Mouse (Mus musculus): ENCODE measurements around the gene Gm28042. TPM values are rescaled to one million over a fixed set of nuclear protein-coding genes. Genes with fewer than 3 reads are reported as not detected.

Gm28042 gene
- total RNA-seq (2014; fragmentation: Nextera tagmentation) (1.0 and 1.5 TPM in 2 replicates), total RNA-seq (2017) (not detected in 2 replicates)

- ATAC-seq (replicated peaks; ENCODE audit: poor library complexity, severe bottlenecking) = peak; percentile 91
These were observed at the start of gene Gm28042, which contains the start of gene Jmjd7 for GRCm38 (mm10) chr2:120026984-120027949. Gene Gm28042 (plus strand): TSS chr2:120027493. Gene Jmjd7 (plus strand): TSS chr2:120027483.

- ATAC-seq (replicated peaks; ENCODE audit: poor library complexity, severe bottlenecking) = no peak
These were observed 46.8 kb upstream of the Gm28042 start for GRCm38 (mm10) chr2:119980343-119980986.

GRCm38 (mm10) chr2:119981631-119982030 lies 45.7 kb upstream of the Gm28042 start:
- no peak for ATAC-seq (replicated peaks; ENCODE audit: poor library complexity, severe bottlenecking)

GRCm38 (mm10) chr2:119985871-119986270 lies 41.4 kb upstream of the Gm28042 start:
- ATAC-seq (replicated peaks; ENCODE audit: poor library complexity, severe bottlenecking) = no peak

- ATAC-seq (replicated peaks; ENCODE audit: poor library complexity, severe bottlenecking) = no peak
These were observed 40.9 kb upstream of the Gm28042 start for GRCm38 (mm10) chr2:119986369-119986768.

GRCm38 (mm10) chr2:119987441-119987840 lies 39.9 kb upstream of the Gm28042 start:
- no peak for ATAC-seq (replicated peaks; ENCODE audit: poor library complexity, severe bottlenecking)

- ATAC-seq (replicated peaks; ENCODE audit: poor library complexity, severe bottlenecking) = no peak
These were observed 38.3 kb upstream of the Gm28042 start for GRCm38 (mm10) chr2:119988952-119989351.

GRCm38 (mm10) chr2:119990881-119991280 lies 36.4 kb upstream of the Gm28042 start:
- no peak for ATAC-seq (replicated peaks; ENCODE audit: poor library complexity, severe bottlenecking)

GRCm38 (mm10) chr2:119992349-119992748 lies 34.9 kb upstream of the Gm28042 start:
- no peak for ATAC-seq (replicated peaks; ENCODE audit: poor library complexity, severe bottlenecking)

- no peak for ATAC-seq (replicated peaks; ENCODE audit: poor library complexity, severe bottlenecking)
These were observed 33.8 kb upstream of the Gm28042 start for GRCm38 (mm10) chr2:119993515-119993914.

GRCm38 (mm10) chr2:119994839-119995238 lies 32.5 kb upstream of the Gm28042 start:
- no peak for ATAC-seq (replicated peaks; ENCODE audit: poor library complexity, severe bottlenecking)

GRCm38 (mm10) chr2:119995391-119996281 lies 31.7 kb upstream of the Gm28042 start:
- ATAC-seq (replicated peaks; ENCODE audit: poor library complexity, severe bottlenecking) = peak; percentile 63

GRCm38 (mm10) chr2:119997354-119997753 lies 29.9 kb upstream of the Gm28042 start:
- ATAC-seq (replicated peaks; ENCODE audit: poor library complexity, severe bottlenecking) = no peak

GRCm38 (mm10) chr2:119999731-120000130 lies 27.6 kb upstream of the Gm28042 start:
- ATAC-seq (replicated peaks; ENCODE audit: poor library complexity, severe bottlenecking) = no peak

GRCm38 (mm10) chr2:120000882-120001584 lies 26.3 kb upstream of the Gm28042 start:
- peak; percentile 42 for ATAC-seq (replicated peaks; ENCODE audit: poor library complexity, severe bottlenecking)

- no peak for ATAC-seq (replicated peaks; ENCODE audit: poor library complexity, severe bottlenecking)
These were observed 25.3 kb upstream of the Gm28042 start for GRCm38 (mm10) chr2:120001956-120002355.

GRCm38 (mm10) chr2:120003970-120004369 lies 23.3 kb upstream of the Gm28042 start:
- ATAC-seq (replicated peaks; ENCODE audit: poor library complexity, severe bottlenecking) = no peak

- no peak for ATAC-seq (replicated peaks; ENCODE audit: poor library complexity, severe bottlenecking)
These were observed 20.6 kb upstream of the Gm28042 start for GRCm38 (mm10) chr2:120006696-120007095.

- ATAC-seq (replicated peaks; ENCODE audit: poor library complexity, severe bottlenecking) = no peak
These were observed 19.5 kb upstream of the Gm28042 start for GRCm38 (mm10) chr2:120007680-120008210.

Measured in granulocyte monocyte progenitor cell, adult 5-6 weeks (primary cell).